Mouse (Mus musculus) left cerebral cortex, postnatal 36 days (tissue): ENCODE data around the gene Bend5. TPM values are rescaled to one million over a fixed set of nuclear protein-coding genes. Genes with fewer than 3 reads are reported as not detected.

ENCODE experiments used
- DNase-seq, 2 experiments: peaks; one replicate each; pipeline ENCODE4 v3.0.0; 2021 to 2022; ENCODE audit warnings: low spot score in 2 of 2, mixed read lengths in 1 of 2
- intact Hi-C: fragments of 180-260 bp; cut with DNase I; formaldehyde crosslinking; loops from one replicate; pipeline ENCODE4 v1.15.1; 2025
- total RNA-seq, 2 experiments: library from RNA; stranded (reverse); gene quantifications; 2 replicates each; pipeline ENCODE4 v1.2.3; 2021

The Bend5 gene
- total RNA-seq, 2 experiments from 2014 or later, result 16.3 to 18.2 TPM

DNA sequence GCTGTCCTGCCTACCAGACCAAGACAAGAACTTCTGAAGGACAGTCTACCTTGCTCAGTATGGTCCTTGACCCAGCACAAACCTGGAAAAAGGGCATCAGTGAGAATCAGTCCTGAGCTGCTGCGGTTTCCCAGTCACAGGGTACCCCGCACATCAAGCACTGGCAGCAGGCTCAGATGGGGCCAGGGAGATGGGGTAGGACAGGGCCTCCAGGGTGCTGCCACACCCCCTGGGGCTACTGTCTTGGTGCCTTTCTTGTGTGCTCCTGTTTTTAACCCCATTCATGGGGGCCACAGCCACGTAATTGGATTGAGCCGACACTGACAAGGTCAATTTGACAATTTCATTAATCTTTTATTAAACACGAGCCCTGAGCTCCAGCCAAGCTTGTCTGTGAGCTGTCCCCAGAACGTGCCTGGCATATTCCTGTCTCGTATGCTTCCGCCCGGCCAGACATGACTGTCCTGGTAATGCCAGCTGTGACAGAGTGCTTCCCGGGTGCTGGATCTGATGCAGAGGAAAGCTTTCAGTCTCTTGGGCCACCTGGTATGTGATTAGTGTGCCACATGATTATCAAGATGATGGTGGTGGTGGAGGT is 60.7 kb downstream of the Bend5 start:
- intact Hi-C loops, result no loop called here
- DNase-seq, result no peak

DNA sequence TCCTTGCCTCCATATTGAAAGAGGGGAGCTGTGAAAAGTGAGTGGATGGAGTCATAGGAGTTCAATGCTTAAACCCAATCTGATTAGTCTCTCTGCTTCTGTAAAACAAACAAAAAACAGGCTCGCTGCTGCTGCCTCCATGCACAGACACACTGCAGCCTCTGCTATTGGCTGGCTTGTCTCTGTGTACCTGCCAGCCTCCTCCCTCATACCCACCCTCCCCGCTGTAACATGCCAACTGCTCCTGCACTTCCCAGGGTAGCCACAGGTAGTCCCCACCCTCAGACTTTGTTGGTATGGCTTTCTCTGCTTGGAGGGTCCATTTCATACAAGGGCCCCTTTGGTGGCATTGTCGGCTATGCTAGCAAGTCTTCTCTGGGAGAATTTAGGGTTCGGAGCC is 62.7 kb downstream of the Bend5 start:
- no peak for DNase-seq
- intact Hi-C loops, result no loop called here

DNA sequence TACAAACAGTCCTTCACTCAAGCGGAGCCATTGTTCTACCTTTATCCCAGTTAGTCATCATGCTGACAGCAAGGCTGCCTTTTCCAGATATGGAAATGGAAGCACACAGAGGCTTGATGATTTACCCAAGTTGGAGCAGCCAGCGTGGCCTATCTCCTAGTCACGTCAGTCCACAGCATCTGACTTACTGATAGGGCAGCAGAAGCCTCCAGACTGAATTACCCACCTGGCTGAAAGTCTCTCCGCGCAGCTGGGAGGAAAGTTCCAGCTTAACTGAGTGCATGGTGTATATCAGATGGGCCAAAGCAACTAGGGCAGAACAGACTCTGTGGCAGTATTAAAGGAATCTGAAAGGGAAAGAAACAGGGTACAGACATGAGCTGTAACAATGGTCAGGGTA is 68.7 kb downstream of the Bend5 start:
- intact Hi-C loops, result no loop called here

GRCm38 (mm10) chr4:111485189-111485588 is 70.4 kb downstream of the Bend5 start:
- intact Hi-C loops, result no loop called here
- DNase-seq, result no peak

More for the DNA sequence above, 68.7 kb downstream of the Bend5 start:
- no peak for DNase-seq

DNA sequence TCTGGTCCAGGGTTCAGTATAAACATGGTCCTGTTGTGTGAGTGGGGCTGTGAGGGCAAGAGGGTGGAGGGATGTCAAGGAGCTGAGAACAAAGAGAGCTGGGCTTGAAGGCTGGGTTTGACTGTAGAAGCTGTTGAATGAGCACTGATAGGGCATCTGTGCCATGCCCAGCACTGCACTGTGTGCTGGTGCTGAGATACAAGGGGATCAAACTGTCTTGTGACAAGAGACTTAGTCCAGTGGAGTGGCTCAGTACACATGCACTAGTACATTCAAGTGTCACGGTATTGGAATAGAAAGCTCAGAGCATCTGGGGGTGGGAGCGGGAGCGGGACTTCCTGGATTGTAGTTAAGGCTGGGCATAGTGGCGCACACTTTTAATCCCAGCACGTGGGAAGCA is 71.4 kb downstream of the Bend5 start:
- intact Hi-C loops, result no loop called here
- DNase-seq, result no peak

DNA sequence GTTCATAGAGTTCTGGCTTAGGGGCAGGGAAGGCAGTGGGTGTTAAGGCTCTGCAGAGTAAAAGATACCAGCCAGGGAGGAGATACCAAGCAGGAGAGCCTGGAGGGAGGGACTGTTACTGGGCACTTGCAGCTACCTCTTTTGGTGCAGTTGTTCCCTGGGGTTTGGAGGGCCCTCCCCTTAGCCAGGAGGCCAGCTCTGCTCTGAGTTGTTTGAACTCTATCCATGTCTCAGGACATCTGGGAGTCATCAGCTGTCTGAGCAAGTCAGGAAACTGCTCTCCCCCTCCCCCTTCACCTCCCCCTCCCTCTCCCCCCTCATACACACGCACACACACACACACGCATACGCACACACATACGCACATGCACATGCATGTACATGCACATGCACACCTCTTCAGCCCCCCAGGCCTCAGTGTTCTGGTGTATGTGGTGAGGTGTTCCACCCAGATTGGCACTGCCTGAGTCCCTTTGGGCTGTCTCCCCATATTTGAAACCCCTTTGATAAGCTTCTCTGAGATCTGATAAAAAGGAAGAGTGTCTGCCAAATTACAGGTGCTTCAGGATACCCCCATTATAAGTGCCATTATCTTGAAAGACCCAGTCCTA is 72.5 kb downstream of the Bend5 start:
- intact Hi-C loops, result no loop called here
- DNase-seq, result no peak

DNA sequence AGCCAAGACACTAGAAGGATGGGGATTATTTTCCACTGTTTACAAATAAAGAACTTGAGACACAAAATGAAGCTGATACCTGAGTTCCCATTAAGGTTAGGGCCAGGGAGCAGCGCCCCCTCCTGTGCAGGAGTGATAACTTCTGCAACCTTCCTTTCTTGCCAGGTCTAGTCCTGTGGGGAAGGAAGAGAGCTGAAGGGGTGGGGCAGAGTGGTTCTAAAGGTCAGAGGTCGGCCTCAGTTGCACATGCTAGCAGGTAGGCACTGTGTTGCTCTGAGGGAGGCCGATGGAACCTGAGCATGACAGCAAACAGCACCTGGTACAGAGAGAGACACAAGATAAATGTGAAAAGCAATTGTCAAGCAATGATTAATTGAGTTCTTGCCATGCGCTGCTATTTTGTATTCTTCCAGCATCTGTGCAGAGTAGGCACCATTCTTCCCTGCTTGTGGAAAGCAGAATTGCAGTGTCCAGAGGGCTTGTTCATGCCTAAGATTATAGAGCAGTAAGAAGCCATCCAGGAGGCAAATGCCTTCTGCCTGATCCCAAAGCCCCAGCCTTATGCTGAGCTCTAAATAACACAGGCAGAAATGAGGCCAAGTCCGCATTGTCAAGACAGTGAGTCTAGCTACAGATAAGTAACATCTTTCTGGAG is 79.1 kb downstream of the Bend5 start:
- DNase-seq, result no peak
- intact Hi-C loops, result no loop called here

GRCm38 (mm10) chr4:111495949-111496348 is 81.1 kb downstream of the Bend5 start:
- intact Hi-C loops, result loop anchor here (1.0 to 5.0 kb wide), 2 partner anchors 130 to 169 kb away; no protein-coding TSS in a partner anchor
- DNase-seq, result peak; percentile 72 to 78

DNA sequence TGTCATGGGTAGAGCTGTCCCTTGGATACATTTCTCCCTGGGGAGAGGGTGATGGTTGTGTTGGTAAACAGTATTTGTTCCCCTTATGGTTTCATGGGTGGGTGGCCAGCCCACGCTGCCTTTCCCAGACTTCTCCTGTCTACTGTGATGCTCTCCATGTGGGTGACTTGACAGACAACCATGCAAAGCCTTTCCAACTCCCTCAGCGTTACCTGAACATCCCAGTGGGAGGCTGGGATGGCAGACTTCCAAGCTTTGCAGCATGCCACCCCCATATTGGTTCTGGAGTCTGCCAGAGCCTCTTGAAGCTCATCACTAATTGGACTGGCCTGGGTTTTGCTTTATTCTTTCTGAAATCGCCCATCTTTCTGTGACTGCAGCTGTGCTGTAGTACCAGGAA is 83.9 kb downstream of the Bend5 start:
- intact Hi-C loops, result loop anchor here (5.0 kb wide), 1 partner anchor 171 kb away; no protein-coding TSS in a partner anchor
- peak; percentile 74 to 76 for DNase-seq

- intact Hi-C loops, result no loop called here
- DNase-seq, result no peak
Observed at GRCm38 (mm10) chr4:111501441-111501840, 86.6 kb downstream of the Bend5 start.

- DNase-seq, result no peak
- intact Hi-C loops, result no loop called here
Observed at GRCm38 (mm10) chr4:111502965-111503727, 88.3 kb downstream of the Bend5 start.

DNA sequence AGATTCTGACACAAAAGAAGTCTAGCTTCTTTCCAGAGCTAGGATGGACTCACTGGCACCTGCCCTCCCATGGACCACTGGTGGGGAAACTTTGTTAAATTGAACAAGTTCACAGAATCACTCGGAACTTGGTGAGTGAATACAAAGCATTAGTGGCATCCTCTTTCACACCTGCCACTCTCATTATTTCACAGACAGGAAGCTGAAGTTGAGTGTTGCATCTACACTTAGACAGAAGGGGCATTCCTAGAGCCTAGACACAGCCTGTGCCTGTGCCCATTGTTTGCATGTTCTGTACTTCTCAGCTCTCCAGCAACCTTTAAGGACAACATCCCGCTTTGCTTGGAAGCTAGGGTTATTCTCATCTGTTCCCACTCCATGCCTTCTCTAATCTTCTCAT is 90.1 kb downstream of the Bend5 start:
- intact Hi-C loops, result no loop called here

More for the DNA sequence above, 90.1 kb downstream of the Bend5 start:
- no peak for DNase-seq
